Mouse (Mus musculus) heart, postnatal 0 days (tissue): ENCODE results near the gene Hsf2bp.

Experiments used
- CTCF ChIP-seq: IDR thresholded peaks from 2 replicates; pipeline ENCODE4 v1.5.1; 2016; ENCODE audit warnings: antibody characterized with exemption, control low read depth, low read depth
- EP300 ChIP-seq: IDR thresholded peaks from 2 replicates; pipeline ENCODE4 v1.6.1; 2016; ENCODE audit warnings: antibody characterized with exemption, low read depth

- TF ChIP-seq EP300 (no peak), CTCF (no peak)
Measured at GRCm38 (mm10) chr17:31998351-31998750, 37.8 kb downstream of the Hsf2bp start.
